Mouse (Mus musculus): ENCODE results near the gene Dnajc5g.

GRCm38 (mm10) chr5:31093151-31094041 is 12.7 kb upstream of the Dnajc5g start:
- TF ChIP-seq CTCF (IDR thresholded peaks at IDR 0.05; ENCODE audit: low read depth) (no peak), EP300 (optimal IDR thresholded peaks at IDR 0.05) (no peak)
